Mouse (Mus musculus) C2C12 (cell line): Measurements from ENCODE around the gene Olfr13. TPM values are rescaled to one million over a fixed set of nuclear protein-coding genes. Genes with fewer than 3 reads are reported as not detected.
"Not testable (repeated sequence)": the region's sequence is repeated elsewhere in the genome, so short reads cannot be mapped to it uniquely, and the experiment has no call there.

Experiments
- H3K27me3 ChIP-seq: one replicate; pipeline ENCODE4 v1.6.1; 2011; ENCODE audit not compliant: control insufficient read depth, insufficient read depth, insufficient read length
- H3K36me3 ChIP-seq: one replicate; pipeline ENCODE4 v1.6.1; 2011; ENCODE audit not compliant: control insufficient read depth, insufficient read depth
- H3K4me3 ChIP-seq: one replicate; pipeline ENCODE4 v1.5.1; 2011; ENCODE audit warnings: mild to moderate bottlenecking, control low read depth; ENCODE audit not compliant: poor library complexity, insufficient read depth, severe bottlenecking
- H3K79me2 ChIP-seq: one replicate; pipeline ENCODE4 v1.6.1; 2011; ENCODE audit not compliant: control insufficient read depth, insufficient read depth
- H3K79me3 ChIP-seq: one replicate; pipeline ENCODE4 v1.6.1; 2011; ENCODE audit warnings: low read depth, control low read depth
- H3ac ChIP-seq: one replicate; pipeline ENCODE3; 2011; ENCODE audit warnings: low read depth; ENCODE audit not compliant: control insufficient read depth, insufficient read length
- CEBPB ChIP-seq: IDR thresholded peaks from one replicate; pipeline ENCODE4 v1.6.1; 2011; ENCODE audit warnings: low read depth, mild to moderate bottlenecking, control low read depth, moderate library complexity
- CTCF ChIP-seq: IDR thresholded peaks from one replicate; pipeline ENCODE4 v1.5.1; 2011; ENCODE audit not compliant: control insufficient read depth, insufficient read depth, insufficient read length
- FOSL1 ChIP-seq: IDR thresholded peaks from one replicate; pipeline ENCODE4 v1.8.0; 2011; ENCODE audit warnings: mild to moderate bottlenecking, low read length; ENCODE audit not compliant: poor library complexity, insufficient read depth, severe bottlenecking
- MAX ChIP-seq: IDR thresholded peaks from one replicate; pipeline ENCODE4 v1.6.1; 2011; ENCODE audit warnings: mild to moderate bottlenecking, control low read depth
- MYOD1 ChIP-seq: IDR thresholded peaks from one replicate; pipeline ENCODE4 v1.6.1; 2011; ENCODE audit warnings: low read depth; ENCODE audit not compliant: control insufficient read depth, insufficient read length
- MYOG ChIP-seq: IDR thresholded peaks from one replicate; pipeline ENCODE4 v1.6.1; 2011; ENCODE audit not compliant: control insufficient read depth, insufficient read length; ENCODE audit errors: extremely low read depth
- USF1 ChIP-seq: IDR thresholded peaks from one replicate; pipeline ENCODE4 v1.6.1; 2011; ENCODE audit warnings: low read depth, mild to moderate bottlenecking, control low read depth, moderate library complexity
- polyA plus RNA-seq: library from polyadenylated mRNA; unstranded; fragments of >200 nt; fragmentation: generic; extraction: Trizol; gene quantifications from one replicate; pipeline ENCODE4 v1.2.1, GENCODE M21; 2012; ENCODE audit warnings: missing spikeins

The Olfr13 gene
- polyA plus RNA-seq, 1 experiment = not detected

- no peaks in the 10 kb centered on the region for H3K36me3 ChIP-seq
- H3K79me2 ChIP-seq = no peaks in the 10 kb centered on the region
- H3ac ChIP-seq = no peak overlapping the region
- H3K27me3 ChIP-seq = no peaks in the 10 kb centered on the region
- no peaks in the 10 kb centered on the region for H3K79me3 ChIP-seq
- TF ChIP-seq FOSL1 (no peak), MYOD1 (no peak), MAX (no peak), CEBPB (no peak), CTCF (no peak), USF1 (no peak), MYOG (no peak)
- no peak overlapping the region for H3K4me3 ChIP-seq
Observed at GRCm38 (mm10) chr6:43178584-43179501, 6.9 kb downstream of the Olfr13 start.

- TF ChIP-seq FOSL1 (no peak), MAX (no peak), CTCF (no peak), MYOD1 (no peak), USF1 (no peak), MYOG (no peak), CEBPB (no peak)
- no peaks in the 10 kb centered on the region for H3K27me3 ChIP-seq
- H3K79me3 ChIP-seq = no peaks in the 10 kb centered on the region
- H3K4me3 ChIP-seq = no peak overlapping the region
- no peaks in the 10 kb centered on the region for H3K36me3 ChIP-seq
- no peak overlapping the region for H3ac ChIP-seq
- no peaks in the 10 kb centered on the region for H3K79me2 ChIP-seq
Observed at GRCm38 (mm10) chr6:43190986-43191385, 19.0 kb downstream of the Olfr13 start.

- H3K36me3 ChIP-seq = no peaks in the 10 kb centered on the region
- no peaks in the 10 kb centered on the region for H3K79me2 ChIP-seq
- H3ac ChIP-seq = no peak within 1 kb of the TSS
- no peaks in the 10 kb centered on the region for H3K79me3 ChIP-seq
- no peaks in the 10 kb centered on the region for H3K27me3 ChIP-seq
- no peak within 1 kb of the TSS for H3K4me3 ChIP-seq
- TF ChIP-seq MYOG (no peak), CEBPB (no peak), CTCF (no peak), MAX (no peak)
Observed at GRCm38 (mm10) chr6:43196781-43197180, 24.8 kb downstream of the Olfr13 start, which contains the start of gene Olfr435. Olfr435 (plus strand) TSS chr6:43197146.

- TF ChIP-seq FOSL1 (no peak), MYOD1 (no peak)
- no peaks in the 10 kb centered on the region for H3K79me2 ChIP-seq
- H3K79me3 ChIP-seq = no peaks in the 10 kb centered on the region
- H3K36me3 ChIP-seq = no peaks in the 10 kb centered on the region
- no peak overlapping the region for H3K4me3 ChIP-seq
- no peak overlapping the region for H3ac ChIP-seq
- no peaks in the 10 kb centered on the region for H3K27me3 ChIP-seq
Observed at GRCm38 (mm10) chr6:43198094-43198493, 26.2 kb downstream of the Olfr13 start.

- no peaks in the 10 kb centered on the region for H3K36me3 ChIP-seq
- H3K27me3 ChIP-seq = no peaks in the 10 kb centered on the region
- H3ac ChIP-seq = no peak overlapping the region
- no peaks in the 10 kb centered on the region for H3K79me2 ChIP-seq
- H3K4me3 ChIP-seq = no peak overlapping the region
- H3K79me3 ChIP-seq = no peaks in the 10 kb centered on the region
- TF ChIP-seq MYOG (no peak), MYOD1 (no peak), CEBPB (no peak), CTCF (no peak), MAX (no peak), USF1 (no peak), FOSL1 (no peak)
Observed at GRCm38 (mm10) chr6:43202786-43203185, 30.8 kb downstream of the Olfr13 start.

GRCm38 (mm10) chr6:43205355-43205754 lies 33.4 kb downstream of the Olfr13 start:
- Histone ChIP-seq H3K79me3 (no peaks in the 10 kb centered on the region), H3ac (no peak overlapping the region), H3K4me3 (no peak overlapping the region), H3K79me2 (no peaks in the 10 kb centered on the region), H3K27me3 (no peaks in the 10 kb centered on the region), H3K36me3 (no peaks in the 10 kb centered on the region)
- TF ChIP-seq CTCF = no peak
- no peak for TF ChIP-seq MYOD1
- TF ChIP-seq CEBPB = no peak
- no peak for TF ChIP-seq MYOG
- TF ChIP-seq MAX = no peak
- TF ChIP-seq FOSL1 = no peak
- TF ChIP-seq USF1 = no peak

GRCm38 (mm10) chr6:43212873-43213272 lies 40.9 kb downstream of the Olfr13 start, which contains the start of gene Olfr434:
Olfr434 (plus strand) TSS chr6:43213021.
- not testable (repeated sequence) for H3K36me3 ChIP-seq, H3K79me3 ChIP-seq, H3K79me2 ChIP-seq, H3K4me3 ChIP-seq, H3K27me3 ChIP-seq, H3ac ChIP-seq
